Mouse (Mus musculus) spleen, adult 2 months (tissue): ENCODE measurements around the gene Ubiad1. TPM values are rescaled to one million over a fixed set of nuclear protein-coding genes. Genes with fewer than 3 reads are reported as not detected.

ENCODE experiments used
- DNase-seq, 2 experiments: peaks; one replicate each; pipeline versions ENCODE4 v3.0.0 to v3.0.0-alpha.2; 2012 to 2021; ENCODE audit warnings: low spot score in 2 of 2, low read depth in 1 of 2
- H3K27ac ChIP-seq: fragments of 200-500 bp; 2 replicates; pipeline ENCODE4 v1.5.1; 2012; ENCODE audit warnings: low read length, inconsistent platforms; ENCODE audit not compliant: insufficient read depth
- H3K27me3 ChIP-seq: fragments of 200-500 bp; 2 replicates; pipeline ENCODE4 v1.6.1; 2012; ENCODE audit warnings: mild to moderate bottlenecking, moderate library complexity, low read length, inconsistent platforms; ENCODE audit not compliant: control insufficient read depth, insufficient read depth
- H3K36me3 ChIP-seq: fragments of 200-500 bp; 2 replicates; pipeline ENCODE4 v1.6.1; 2012; ENCODE audit warnings: mild to moderate bottlenecking, low read length, inconsistent platforms; ENCODE audit not compliant: control insufficient read depth, insufficient read depth
- H3K4me1 ChIP-seq: fragments of 200-500 bp; 2 replicates; pipeline ENCODE4 v1.6.1; 2011; ENCODE audit warnings: inconsistent platforms; ENCODE audit not compliant: control insufficient read depth, insufficient read depth, insufficient read length
- H3K4me3 ChIP-seq: fragments of 200-500 bp; 2 replicates; pipeline ENCODE4 v1.5.1; 2011; ENCODE audit warnings: mild to moderate bottlenecking, inconsistent platforms; ENCODE audit not compliant: insufficient read depth, insufficient read length; ENCODE audit errors: extremely low read depth
- CTCF ChIP-seq: fragments of 200-500 bp; IDR thresholded peaks from 2 replicates; pipeline ENCODE4 v1.5.1; 2011; ENCODE audit warnings: mild to moderate bottlenecking, inconsistent platforms; ENCODE audit not compliant: insufficient read depth, insufficient read length, insufficient replicate concordance; ENCODE audit errors: extremely low read depth
- POLR2A ChIP-seq: fragments of 200-500 bp; IDR thresholded peaks from 2 replicates; pipeline ENCODE4 v1.6.1; 2011; ENCODE audit warnings: low read depth, low read length, inconsistent platforms
- WGBS: fragments of 180-500 bp; shearing (Covaris S2); methylation state at CpG from one replicate; pipeline ENCODE4 v1.1.7; 2018; 5-methylcytosine and 5-hydroxymethylcytosine counted together
- polyA plus RNA-seq: library from polyadenylated mRNA; depleted of rRNA; stranded (reverse); fragments of >200 nt; gene quantifications from 2 replicates; pipeline ENCODE4 v1.2.3, GENCODE M21; 2012; rRNA removed

Gene Ubiad1
- polyA plus RNA-seq, 1 experiment = 13.2 TPM

DNA sequence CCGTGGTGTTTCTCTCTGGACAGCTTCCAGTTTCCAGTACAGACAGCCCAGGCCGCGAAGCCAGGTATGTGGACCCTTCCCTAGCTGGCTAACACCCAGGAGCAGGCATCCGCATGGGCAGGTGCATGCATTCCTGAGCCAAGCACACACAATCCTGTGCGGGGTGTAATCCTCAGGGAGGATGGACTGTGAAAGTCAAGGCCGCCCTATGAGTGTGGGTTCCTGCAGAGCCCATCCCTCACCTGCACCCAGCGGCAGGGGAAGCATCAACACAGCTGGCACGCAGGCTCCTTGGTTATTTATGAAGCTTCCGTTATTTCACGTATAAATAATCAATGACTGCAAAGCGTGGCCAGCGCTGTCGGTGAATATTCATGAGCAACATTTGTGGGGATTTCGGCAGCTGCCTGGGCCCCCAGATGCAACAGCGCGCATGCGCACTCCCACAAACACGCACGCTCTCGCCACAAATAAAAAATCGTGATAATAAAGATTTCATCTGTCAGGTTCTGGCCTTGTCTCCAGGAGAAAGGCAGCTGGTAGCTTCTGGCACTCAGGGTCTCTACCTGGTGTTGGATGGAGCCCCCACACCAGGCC lies 52.8 kb downstream of the Ubiad1 start:
- H3K27me3 ChIP-seq = no peaks in the 10 kb centered on the region
- WGBS = 79% methylated on average over 21 of the region's 21 CpGs

DNA sequence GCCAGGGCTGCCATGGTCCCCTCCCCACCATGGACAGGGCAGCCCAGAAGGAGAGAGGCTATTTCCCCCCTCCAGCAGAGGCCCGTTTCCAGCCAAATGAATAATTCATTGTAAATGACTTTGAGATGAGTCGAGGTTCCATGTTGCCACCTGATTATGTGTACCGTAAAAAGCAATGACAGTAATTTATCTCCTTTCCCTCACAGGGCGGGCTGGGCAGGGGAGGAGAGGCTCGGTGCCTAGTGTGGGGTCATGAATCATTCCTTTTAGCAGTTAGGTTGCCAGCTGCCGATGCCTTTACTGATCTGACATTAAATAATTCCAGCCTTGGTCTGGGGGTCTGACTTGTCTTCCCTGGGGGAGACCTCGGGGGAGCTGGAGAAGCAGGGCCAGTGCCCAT lies 54.9 kb downstream of the Ubiad1 start:
- Histone ChIP-seq H3K27me3 (no peaks in the 10 kb centered on the region), H3K4me1 (no peaks in the 10 kb centered on the region), H3K27ac (no peak overlapping the region), H3K4me3 (no peak overlapping the region), H3K36me3 (no peaks in the 10 kb centered on the region)
- no peak for DNase-seq
- WGBS = 56% methylated on average over 7 of the region's 7 CpGs
- TF ChIP-seq POLR2A = no peak
- TF ChIP-seq CTCF = no peak

More for the DNA sequence above, 52.8 kb downstream of the Ubiad1 start:
- H3K27ac ChIP-seq = no peak overlapping the region
- DNase-seq = no peak
- TF ChIP-seq CTCF = no peak
- no peak for TF ChIP-seq POLR2A
- H3K4me1 ChIP-seq = no peaks in the 10 kb centered on the region
- H3K4me3 ChIP-seq = no peak overlapping the region
- no peaks in the 10 kb centered on the region for H3K36me3 ChIP-seq

DNA sequence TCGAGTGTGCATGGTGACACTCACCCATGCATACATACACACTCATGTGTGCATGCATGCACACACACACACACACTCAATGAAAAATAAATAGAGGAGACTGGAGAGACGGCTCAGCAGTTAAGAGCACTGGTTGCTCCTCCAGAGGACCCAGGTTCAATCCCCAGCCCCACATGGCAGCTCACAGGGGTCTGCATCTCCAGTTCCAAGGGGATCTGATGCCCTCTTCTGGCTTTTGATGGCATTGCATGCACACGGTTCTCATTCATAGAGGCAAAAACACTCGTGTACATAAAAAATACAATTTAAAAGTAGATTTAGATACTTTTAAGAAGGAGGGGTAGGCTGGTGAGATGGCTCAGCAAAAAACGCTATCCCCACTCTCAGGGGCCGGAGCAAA lies 55.5 kb downstream of the Ubiad1 start:
- no peak for TF ChIP-seq POLR2A
- no peak for TF ChIP-seq CTCF
- Histone ChIP-seq H3K4me1 (no peaks in the 10 kb centered on the region), H3K27me3 (no peaks in the 10 kb centered on the region), H3K36me3 (no peaks in the 10 kb centered on the region), H3K4me3 (no peak overlapping the region), H3K27ac (no peak overlapping the region)
- WGBS = 60% methylated on average over 6 of the region's 6 CpGs
- DNase-seq = no peak

DNA sequence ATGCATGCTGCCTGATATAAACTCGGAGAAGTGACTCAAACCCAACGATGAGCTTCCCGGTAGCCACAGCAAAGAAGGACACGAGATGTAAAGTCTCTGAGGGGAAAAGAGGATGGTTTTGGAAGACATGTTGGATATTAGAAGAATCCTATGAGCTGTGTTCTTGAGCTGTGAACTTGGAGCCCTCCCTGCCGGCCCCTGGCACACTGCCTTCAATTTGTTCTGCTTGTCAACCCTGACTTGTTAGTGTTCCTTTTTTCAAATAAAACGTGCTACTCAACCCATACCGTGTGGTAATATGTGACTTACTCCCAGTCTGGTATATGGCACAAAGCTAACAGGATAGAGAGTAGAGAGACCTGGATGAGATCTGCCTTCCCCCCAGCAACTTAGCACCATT lies 59.3 kb downstream of the Ubiad1 start:
- no peaks in the 10 kb centered on the region for H3K36me3 ChIP-seq
- H3K4me1 ChIP-seq = no peaks in the 10 kb centered on the region
- TF ChIP-seq POLR2A = no peak
- TF ChIP-seq CTCF = no peak
- H3K4me3 ChIP-seq = no peak overlapping the region
- no peaks in the 10 kb centered on the region for H3K27me3 ChIP-seq
- 84% methylated on average over 7 of the region's 7 CpGs for WGBS
- no peak for DNase-seq
- H3K27ac ChIP-seq = no peak overlapping the region

Other genes with a start within 250 kb of the Ubiad1 start
- gene Disp3, start 156.8 kb downstream of the Ubiad1 start, polyA plus RNA-seq = 0.02 and 0.19 TPM in 2 replicates
- 14.2 and 14.6 TPM in 2 replicates for gene Mtor, start 3.8 kb upstream of the Ubiad1 start, polyA plus RNA-seq
- 1.3 and 3.6 TPM in 2 replicates for gene Angptl7, start 55.7 kb upstream of the Ubiad1 start, polyA plus RNA-seq
- gene Exosc10, start 113.7 kb upstream of the Ubiad1 start, polyA plus RNA-seq = 29.2 and 31.6 TPM in 2 replicates
- gene Srm, start 146.7 kb upstream of the Ubiad1 start, polyA plus RNA-seq = 55.7 and 80.0 TPM in 2 replicates
- gene Masp2, start 157.8 kb upstream of the Ubiad1 start, polyA plus RNA-seq = 0.26 and 1.3 TPM in 2 replicates
- 49.8 and 57.0 TPM in 2 replicates for gene Tardbp, start 182.2 kb upstream of the Ubiad1 start, polyA plus RNA-seq
- gene Gm572, start 198.5 kb upstream of the Ubiad1 start, polyA plus RNA-seq = 0.07 TPM in 1 of 2 replicates, not detected in the other